ENCODE assay signal across 15 mouse cellular contexts in the genomic region with DNA sequence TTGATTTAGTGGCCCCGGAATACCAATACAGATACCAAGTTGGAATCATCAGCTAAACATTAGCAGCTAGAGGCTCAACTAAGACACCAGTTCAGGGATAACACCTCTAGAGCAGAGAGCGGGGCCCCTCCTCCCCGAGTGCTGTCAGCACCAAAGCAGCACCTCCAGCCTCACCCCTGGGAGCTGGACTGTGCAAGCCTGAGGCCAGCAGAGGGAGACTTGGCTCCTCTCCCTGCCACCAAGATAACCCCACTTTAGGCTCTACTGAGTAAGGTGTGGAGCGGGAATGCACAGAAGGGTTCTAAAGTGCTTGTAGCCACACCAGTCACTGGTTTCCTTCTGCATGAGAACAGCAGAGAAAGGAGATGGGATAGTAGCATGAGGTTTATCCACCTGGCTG. TPM values are rescaled to one million over a fixed set of nuclear protein-coding genes. Genes with fewer than 3 reads are reported as not detected.
DNase-seq lines count a peak whose midpoint lies in the region; ATAC-seq and TF ChIP-seq lines count a peak whose summit lies in the region.
"Had no signal": no experiment of that assay in that cellular context is flagged by ENCODE, and none has a peak within 500 bp of the region (broad histone marks: within the 10 kb centered on the region; RNA-seq: fewer than 3 reads in every experiment).

No protein-coding gene starts in this region.

- DNase-seq in liver, postnatal 0 days = no peak
- DNase-seq in liver = no peak
- peak; percentile 10 for DNase-seq in lung, postnatal 36 days
- no peak for DNase-seq in layer of hippocampus, adult 2 months (ENCODE audit: low spot score in 2 of 2)
- no peak for DNase-seq in right cerebral cortex, adult 18-20 months
- no peak for DNase-seq in frontal cortex, adult 2 months (ENCODE audit: extremely low spot score in 1 of 2, low spot score in 1 of 2)
- DNase-seq: cerebellum, adult 9-10 months; gastrocnemius, postnatal 10 days; thymus, postnatal 14 days had no signal

- no peak for ATAC-seq in liver, postnatal 0 days
- ATAC-seq in erythroid progenitor cell, adult 5-6 weeks (replicated peaks; ENCODE audit: low FRiP score, poor library complexity, severe bottlenecking) = peak; percentile 49; the same call in 1 of the 2 replicates
- ATAC-seq in heart, embryonic 14.5 days (ENCODE audit: insufficient number of reproducible peaks, insufficient read depth, low FRiP score, low read depth) = peak; percentile 88

- no peak overlapping the region for H3K4me3 ChIP-seq in liver, postnatal 0 days (ENCODE audit: low read depth, low read length)
- H3K4me3 ChIP-seq in heart, embryonic 14.5 days (ENCODE audit: control insufficient read depth in 1 of 2, insufficient read depth in 1 of 2, low read depth in 1 of 2, low read length in 2 of 2) = no peak overlapping the region
- no peak overlapping the region for H3K4me3 ChIP-seq in layer of hippocampus, adult 2 months
- H3K4me3 ChIP-seq: embryonic facial prominence, embryonic 10.5 days; hindbrain, embryonic 15.5 days; kidney, embryonic 15.5 days; limb, embryonic 12.5 days had no signal

- TF ChIP-seq CTCF in liver, postnatal 0 days (IDR thresholded peaks at IDR 0.05; ENCODE audit: low read depth) = peak; percentile 43
- TF ChIP-seq CTCF in layer of hippocampus, adult 2 months (conservative IDR thresholded peaks at IDR 0.05) = no peak

- no peak overlapping the region for H3K9ac ChIP-seq in liver, postnatal 0 days (replicated peaks)
- no peak overlapping the region for H3K9ac ChIP-seq in heart, embryonic 14.5 days (ENCODE audit: low read length)
- H3K9ac ChIP-seq: hindbrain, embryonic 15.5 days; kidney, embryonic 15.5 days; limb, embryonic 12.5 days had no signal

- H3K27ac ChIP-seq in liver, postnatal 0 days (ENCODE audit: low read depth) = no peak overlapping the region
- H3K27ac ChIP-seq in heart, embryonic 14.5 days (replicated peaks in 1 of 2; ENCODE audit: control insufficient read depth in 1 of 2, insufficient read depth in 1 of 2, low read depth in 2 of 2, low read length in 2 of 2) = peak overlapping the region; percentile 60 to 79
- no peak overlapping the region for H3K27ac ChIP-seq in layer of hippocampus, adult 2 months
- H3K27ac ChIP-seq: embryonic facial prominence, embryonic 10.5 days; hindbrain, embryonic 15.5 days; kidney, embryonic 15.5 days; limb, embryonic 12.5 days had no signal

- no peaks in the 10 kb centered on the region for H3K36me3 ChIP-seq in liver, postnatal 0 days (replicated peaks; ENCODE audit: insufficient read depth, low read length)
- no peaks in the 10 kb centered on the region for H3K36me3 ChIP-seq in heart, embryonic 14.5 days (ENCODE audit: control insufficient read depth, insufficient read depth, low read length)
- H3K36me3 ChIP-seq: embryonic facial prominence, embryonic 10.5 days; hindbrain, embryonic 15.5 days; kidney, embryonic 15.5 days; limb, embryonic 12.5 days had no signal

- H3K9me3 ChIP-seq in liver, postnatal 0 days (ENCODE audit: low read length) = no peaks in the 10 kb centered on the region
- H3K9me3 ChIP-seq in heart, embryonic 14.5 days (ENCODE audit: control insufficient read depth, low read length) = no peaks in the 10 kb centered on the region
- H3K9me3 ChIP-seq: embryonic facial prominence, embryonic 10.5 days; hindbrain, embryonic 15.5 days; kidney, embryonic 15.5 days; limb, embryonic 12.5 days had no signal

- no peaks in the 10 kb centered on the region for H3K27me3 ChIP-seq in liver, postnatal 0 days (ENCODE audit: insufficient read depth, low read length)
- H3K27me3 ChIP-seq in heart, embryonic 14.5 days (ENCODE audit: control insufficient read depth, insufficient read depth, low read length) = no peaks in the 10 kb centered on the region
- H3K27me3 ChIP-seq: hindbrain, embryonic 15.5 days; kidney, embryonic 15.5 days; limb, embryonic 12.5 days had no signal

- 69% methylated on average over 4 of the region's 4 CpGs for WGBS in liver, postnatal 0 days (ENCODE audit: insufficient replicate concordance)
- 30% methylated on average over 4 of the region's 4 CpGs for WGBS in heart, embryonic 14.5 days

- no peak for TF ChIP-seq EP300 in liver, postnatal 0 days (IDR thresholded peaks at IDR 0.05; ENCODE audit: low read depth)

- H3K4me1 ChIP-seq in liver, postnatal 0 days (ENCODE audit: insufficient read depth) = no peaks in the 10 kb centered on the region
- H3K4me1 ChIP-seq in heart, embryonic 14.5 days (ENCODE audit: control insufficient read depth in 2 of 2, insufficient read depth in 2 of 2, low read length in 2 of 2) = peaks cover 5 to 17% of the 10 kb centered on the region in 2 experiments
- H3K4me1 ChIP-seq: embryonic facial prominence, embryonic 10.5 days; hindbrain, embryonic 15.5 days had no signal

- no peak overlapping the region for H3K4me2 ChIP-seq in liver, postnatal 0 days (ENCODE audit: low read depth, low read length)
- peak overlapping the region; percentile 33 for H3K4me2 ChIP-seq in heart, embryonic 14.5 days (ENCODE audit: low read length)
- H3K4me2 ChIP-seq: hindbrain, embryonic 15.5 days; kidney, embryonic 15.5 days; limb, embryonic 12.5 days had no signal

RNA-seq across cellular contexts. Expression of gene Cenpf, which starts 10.5 kb away (rescaled TPM):
- 30.7 and 35.0 TPM in 2 replicates for polyA plus RNA-seq in liver, postnatal 0 days (2015; fragmentation: Nextera tagmentation; extraction: Ambion mirVana)
- total RNA-seq in erythroid progenitor cell, adult 5-6 weeks (2015; ENCODE audit: low replicate concordance) = 411 and 449 TPM in 2 replicates
- 652 and 695 TPM in 2 replicates for total RNA-seq in erythroid progenitor cell, adult 5-6 weeks (2017; ENCODE audit: low replicate concordance)
- 57.8 and 63.9 TPM in 2 replicates for polyA plus RNA-seq in heart, embryonic 14.5 days (2014; fragmentation: Nextera tagmentation; extraction: Ambion mirVana)
- total RNA-seq in layer of hippocampus, adult 2 months (2021) = 1 to 10 TPM; 1.1 to 1.4 TPM
- 0.23 and 0.24 TPM in 2 replicates for polyA plus RNA-seq in frontal cortex, adult 2 months (2012; rRNA removed)

RNA-seq across cellular contexts. Expression of gene Ptpn14, which starts 29.7 kb away (rescaled TPM):
- polyA plus RNA-seq in liver, postnatal 0 days (2015; fragmentation: Nextera tagmentation; extraction: Ambion mirVana) = 0.27 and 0.33 TPM in 2 replicates
- under 0.01 and 0.36 TPM in 2 replicates for total RNA-seq in erythroid progenitor cell, adult 5-6 weeks (2015; ENCODE audit: low replicate concordance)
- 0.13 TPM in 1 of 2 replicates, not detected in the other for total RNA-seq in erythroid progenitor cell, adult 5-6 weeks (2017; ENCODE audit: low replicate concordance)
- 9.9 and 11.0 TPM in 2 replicates for polyA plus RNA-seq in heart, embryonic 14.5 days (2014; fragmentation: Nextera tagmentation; extraction: Ambion mirVana)
- total RNA-seq in layer of hippocampus, adult 2 months (2021) = 10 to 100 TPM; 14.5 to 14.8 TPM
- polyA plus RNA-seq in frontal cortex, adult 2 months (2012; rRNA removed) = 6.4 and 6.8 TPM in 2 replicates

Comparison
In these comparisons a context has a peak if more than half of its experiments do, and no peak if none do; other contexts are left out.
1. H3K27ac ChIP-seq: peak in heart, embryonic 14.5 days (2 of 2); none in liver, postnatal 0 days (single experiment) and layer of hippocampus, adult 2 months (single experiment).
2. RNA of gene Cenpf, which starts 10.5 kb away (polyA plus RNA-seq): 57.8 to 63.9 TPM in heart, embryonic 14.5 days and 30.7 to 35.0 TPM in liver, postnatal 0 days; 0.23 to 0.24 TPM in frontal cortex, adult 2 months; every median in the first group is over 10 times any median in the second.